Mouse (Mus musculus): ENCODE data around the gene Lrrc10. TPM values are rescaled to one million over a fixed set of nuclear protein-coding genes. Genes with fewer than 3 reads are reported as not detected.

Gene Lrrc10
- not detected in 2 replicates for polyA plus RNA-seq (2011; ENCODE audit: insufficient read depth, insufficient read length, low read depth, missing spikeins)

GRCm38 (mm10) chr10:117045175-117046056, at the start of gene Lrrc10:
Lrrc10 (plus strand) TSS chr10:117045341.
- Histone ChIP-seq H3K9ac (ENCODE audit: low read depth, poor library complexity, severe bottlenecking) (peak within 1 kb of the TSS; percentile 2; the same call in 1 of the 2 replicates), H3K27ac (ENCODE audit: insufficient read depth, low read length) (no peak within 1 kb of the TSS), H3K4me1 (ENCODE audit: control insufficient read depth, insufficient read depth, low read length) (no peaks in the 10 kb centered on the region), H3K4me3 (ENCODE audit: low read depth, low read length) (peak within 1 kb of the TSS; percentile 16), H3K27me3 (ENCODE audit: control insufficient read depth, insufficient read depth, low read length, poor library complexity, severe bottlenecking) (no peaks in the 10 kb centered on the region), H3K36me3 (ENCODE audit: control insufficient read depth, insufficient read depth, low read length, poor library complexity, severe bottlenecking) (peaks cover 12% of the 10 kb centered on the region), H3K9me3 (replicated peaks; ENCODE audit: control insufficient read depth, insufficient read depth, low read length, poor library complexity, severe bottlenecking) (no peaks in the 10 kb centered on the region)
- no peak for TF ChIP-seq CTCF (IDR thresholded peaks at IDR 0.05; ENCODE audit: low read depth, low read length)
- TF ChIP-seq EP300 (IDR thresholded peaks at IDR 0.05; ENCODE audit: insufficient read depth, low read depth, low read length): no peak
- TF ChIP-seq POLR2A (IDR thresholded peaks at IDR 0.05; ENCODE audit: insufficient read depth, low read length): no peak

DNA sequence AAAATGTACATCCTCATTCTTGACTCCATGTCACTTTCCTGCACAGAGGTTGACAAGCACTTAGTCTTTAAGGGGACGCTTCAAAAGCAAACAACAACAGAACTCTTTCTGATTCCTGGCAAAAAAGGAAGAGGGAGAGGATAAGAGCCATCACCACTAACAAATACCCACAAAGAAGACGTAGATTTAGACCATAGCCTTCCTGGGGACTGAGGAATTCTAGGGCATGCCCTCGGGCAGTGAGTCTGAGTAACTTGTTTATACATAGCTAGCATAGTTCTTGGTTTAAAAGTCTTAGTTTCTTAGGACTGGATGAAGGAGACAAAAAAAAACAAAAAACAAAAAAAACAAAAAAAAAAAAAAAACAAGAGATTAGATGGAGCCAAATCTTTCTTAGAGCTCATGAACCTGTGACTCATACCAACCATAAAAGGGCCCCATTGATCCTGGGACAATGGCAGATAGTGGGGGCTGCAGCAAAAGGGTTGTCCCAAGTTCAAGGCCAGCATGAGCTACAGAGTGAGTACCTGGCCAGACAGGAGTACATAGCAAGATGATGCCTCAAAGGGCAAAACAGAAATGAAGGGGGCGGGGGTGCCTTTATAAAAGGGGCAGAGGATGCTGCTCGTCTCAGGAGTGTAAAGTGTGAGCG, 49.4 kb upstream of the Lrrc10 start:
- no peak for TF ChIP-seq CTCF (IDR thresholded peaks at IDR 0.05; ENCODE audit: low read depth, low read length)
- TF ChIP-seq EP300 (IDR thresholded peaks at IDR 0.05; ENCODE audit: insufficient read depth, low read depth, low read length): no peak
- no peak for TF ChIP-seq POLR2A (IDR thresholded peaks at IDR 0.05; ENCODE audit: insufficient read depth, low read length)
- Histone ChIP-seq H3K27me3 (ENCODE audit: control insufficient read depth, insufficient read depth, low read length, poor library complexity, severe bottlenecking) (no peaks in the 10 kb centered on the region), H3K27ac (ENCODE audit: insufficient read depth, low read length) (no peak overlapping the region), H3K4me3 (ENCODE audit: low read depth, low read length) (no peak overlapping the region), H3K9me3 (replicated peaks; ENCODE audit: control insufficient read depth, insufficient read depth, low read length, poor library complexity, severe bottlenecking) (no peaks in the 10 kb centered on the region), H3K36me3 (ENCODE audit: control insufficient read depth, insufficient read depth, low read length, poor library complexity, severe bottlenecking) (no peaks in the 10 kb centered on the region), H3K9ac (ENCODE audit: low read depth, poor library complexity, severe bottlenecking) (no peak overlapping the region), H3K4me1 (ENCODE audit: control insufficient read depth, insufficient read depth, low read length) (peaks cover 1% of the 10 kb centered on the region)

GRCm38 (mm10) chr10:116996236-116996600, 48.9 kb upstream of the Lrrc10 start:
- TF ChIP-seq POLR2A (IDR thresholded peaks at IDR 0.05; ENCODE audit: insufficient read depth, low read length) (no peak), EP300 (IDR thresholded peaks at IDR 0.05; ENCODE audit: insufficient read depth, low read depth, low read length) (no peak), CTCF (IDR thresholded peaks at IDR 0.05; ENCODE audit: low read depth, low read length) (no peak)
- H3K9me3 ChIP-seq (replicated peaks; ENCODE audit: control insufficient read depth, insufficient read depth, low read length, poor library complexity, severe bottlenecking): no peaks in the 10 kb centered on the region

GRCm38 (mm10) chr10:116998716-116999455, 46.3 kb upstream of the Lrrc10 start:
- TF ChIP-seq POLR2A (IDR thresholded peaks at IDR 0.05; ENCODE audit: insufficient read depth, low read length) (no peak), CTCF (IDR thresholded peaks at IDR 0.05; ENCODE audit: low read depth, low read length) (no peak), EP300 (IDR thresholded peaks at IDR 0.05; ENCODE audit: insufficient read depth, low read depth, low read length) (no peak)
- H3K9ac ChIP-seq (ENCODE audit: low read depth, poor library complexity, severe bottlenecking): no peak overlapping the region
- peaks cover 1% of the 10 kb centered on the region for H3K4me1 ChIP-seq (ENCODE audit: control insufficient read depth, insufficient read depth, low read length)
- no peaks in the 10 kb centered on the region for H3K27me3 ChIP-seq (ENCODE audit: control insufficient read depth, insufficient read depth, low read length, poor library complexity, severe bottlenecking)
- no peaks in the 10 kb centered on the region for H3K9me3 ChIP-seq (replicated peaks; ENCODE audit: control insufficient read depth, insufficient read depth, low read length, poor library complexity, severe bottlenecking)
- no peak overlapping the region for H3K27ac ChIP-seq (ENCODE audit: insufficient read depth, low read length)
- no peak overlapping the region for H3K4me3 ChIP-seq (ENCODE audit: low read depth, low read length)
- no peaks in the 10 kb centered on the region for H3K36me3 ChIP-seq (ENCODE audit: control insufficient read depth, insufficient read depth, low read length, poor library complexity, severe bottlenecking)

More at GRCm38 (mm10) chr10:116996236-116996600, 48.9 kb upstream of the Lrrc10 start:
- Histone ChIP-seq H3K9ac (ENCODE audit: low read depth, poor library complexity, severe bottlenecking) (no peak overlapping the region), H3K36me3 (ENCODE audit: control insufficient read depth, insufficient read depth, low read length, poor library complexity, severe bottlenecking) (no peaks in the 10 kb centered on the region), H3K27me3 (ENCODE audit: control insufficient read depth, insufficient read depth, low read length, poor library complexity, severe bottlenecking) (no peaks in the 10 kb centered on the region), H3K4me1 (ENCODE audit: control insufficient read depth, insufficient read depth, low read length) (peaks cover 1% of the 10 kb centered on the region), H3K27ac (ENCODE audit: insufficient read depth, low read length) (no peak overlapping the region), H3K4me3 (ENCODE audit: low read depth, low read length) (no peak overlapping the region)

- Histone ChIP-seq H3K9me3 (replicated peaks; ENCODE audit: control insufficient read depth, insufficient read depth, low read length, poor library complexity, severe bottlenecking) (no peaks in the 10 kb centered on the region), H3K4me3 (ENCODE audit: low read depth, low read length) (no peak overlapping the region), H3K27ac (ENCODE audit: insufficient read depth, low read length) (no peak overlapping the region), H3K4me1 (ENCODE audit: control insufficient read depth, insufficient read depth, low read length) (no peaks in the 10 kb centered on the region), H3K36me3 (ENCODE audit: control insufficient read depth, insufficient read depth, low read length, poor library complexity, severe bottlenecking) (no peaks in the 10 kb centered on the region), H3K9ac (ENCODE audit: low read depth, poor library complexity, severe bottlenecking) (no peak overlapping the region), H3K27me3 (ENCODE audit: control insufficient read depth, insufficient read depth, low read length, poor library complexity, severe bottlenecking) (no peaks in the 10 kb centered on the region)
- TF ChIP-seq CTCF (IDR thresholded peaks at IDR 0.05; ENCODE audit: low read depth, low read length) (no peak), POLR2A (IDR thresholded peaks at IDR 0.05; ENCODE audit: insufficient read depth, low read length) (no peak), EP300 (IDR thresholded peaks at IDR 0.05; ENCODE audit: insufficient read depth, low read depth, low read length) (no peak)
Observed at GRCm38 (mm10) chr10:117000975-117001374, 44.2 kb upstream of the Lrrc10 start.

Data from ES-Bruce4 (cell line).